Mouse (Mus musculus) lung, postnatal 0 days (tissue): Measurements from ENCODE around the gene Duoxa2. TPM values are rescaled to one million over a fixed set of nuclear protein-coding genes. Genes with fewer than 3 reads are reported as not detected.

Source experiments
- ATAC-seq: fragments of 200-750 bp; cut with Nextera tagmentation; 2 replicates; pipeline ENCODE4 v1.8.0; 2017; ENCODE audit warnings: moderate library complexity
- DNase-seq: peaks from one replicate; pipeline ENCODE4 v3.0.0-alpha.2; 2016; ENCODE audit warnings: low spot score
- H3K27ac ChIP-seq: fragments of 300-500 bp; sonication (generic); 2 replicates; pipeline ENCODE4 v1.5.1; 2014; ENCODE audit warnings: antibody characterized with exemption, mild to moderate bottlenecking, low read length, mixed read lengths
- H3K27me3 ChIP-seq: fragments of 300-500 bp; sonication (generic); replicated peaks from 2 replicates; pipeline ENCODE4 v1.6.1; 2014; ENCODE audit warnings: low read length, mixed read lengths; ENCODE audit not compliant: insufficient read depth
- H3K36me3 ChIP-seq: fragments of 300-500 bp; sonication (generic); 2 replicates; pipeline ENCODE4 v1.6.1; 2014; ENCODE audit warnings: low read length, mixed read lengths; ENCODE audit not compliant: insufficient read depth
- H3K4me1 ChIP-seq: fragments of 300-500 bp; sonication (generic); 2 replicates; pipeline ENCODE4 v1.6.1; 2014; ENCODE audit warnings: antibody characterized with exemption, low read depth, low read length, mixed read lengths; ENCODE audit not compliant: insufficient read depth
- H3K4me2 ChIP-seq: fragments of 300-500 bp; sonication (generic); replicated peaks from 2 replicates; pipeline ENCODE4 v1.6.1; 2014; ENCODE audit warnings: low read depth, mild to moderate bottlenecking, low read length, moderate library complexity, mixed read lengths
- H3K4me3 ChIP-seq: fragments of 300-500 bp; sonication (generic); 2 replicates; pipeline ENCODE4 v1.5.1; 2014; ENCODE audit warnings: low read depth, low read length
- H3K9ac ChIP-seq: fragments of 300-500 bp; sonication (generic); replicated peaks from 2 replicates; pipeline ENCODE4 v1.6.1; 2014; ENCODE audit warnings: low read depth, mild to moderate bottlenecking
- H3K9me3 ChIP-seq: fragments of 300-500 bp; sonication (generic); 2 replicates; pipeline ENCODE4 v1.6.1; 2016; ENCODE audit warnings: low read length, mixed read lengths
- CTCF ChIP-seq: IDR thresholded peaks from 2 replicates; pipeline ENCODE4 v1.5.1; 2016; ENCODE audit warnings: antibody characterized with exemption, mild to moderate bottlenecking
- EP300 ChIP-seq: IDR thresholded peaks from 2 replicates; pipeline ENCODE4 v1.6.1; 2016; ENCODE audit warnings: antibody characterized with exemption, mild to moderate bottlenecking, control low read depth
- WGBS: fragments of 180-500 bp; shearing (Covaris S2); extraction: QIAGEN DNeasy Blood & Tissue Kit; methylation state at CpG from one replicate; pipeline ENCODE4 v1.1.7; 2014; 5-methylcytosine and 5-hydroxymethylcytosine counted together
- polyA plus RNA-seq: library from polyadenylated mRNA; unstranded; fragments of >200 nt; fragmentation: Nextera tagmentation; extraction: Ambion mirVana; gene quantifications from 2 replicates; pipeline ENCODE4 v1.2.1, GENCODE M21; 2015

Gene Duoxa2
- polyA plus RNA-seq, 1 experiment from 2014 or later, result 0.07 TPM

DNA sequence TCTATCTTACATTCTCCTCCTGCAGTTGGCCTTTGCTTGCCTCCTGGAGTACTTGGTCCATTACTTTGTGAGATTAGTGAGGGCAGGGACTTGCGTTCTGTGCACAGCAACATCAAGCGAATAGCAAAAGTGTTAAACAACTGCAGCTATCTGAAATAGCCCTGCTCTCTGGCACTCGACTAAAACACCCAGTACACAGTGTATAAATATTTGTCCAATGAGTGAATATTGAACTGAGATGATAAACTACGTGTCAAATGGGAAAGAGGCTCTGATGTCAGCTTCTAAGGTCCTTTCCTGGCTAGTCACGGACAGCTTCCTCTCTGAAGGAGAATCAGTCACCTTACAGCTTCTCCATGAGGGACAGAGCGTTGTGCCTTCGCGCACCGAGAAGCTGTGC is 14.6 kb upstream of the Duoxa2 start:
- no peak for ATAC-seq
- no peak overlapping the region for H3K4me3 ChIP-seq
- H3K4me1 ChIP-seq, result no peaks in the 10 kb centered on the region
- H3K36me3 ChIP-seq, result no peaks in the 10 kb centered on the region
- no peaks in the 10 kb centered on the region for H3K27me3 ChIP-seq
- no peak overlapping the region for H3K27ac ChIP-seq
- TF ChIP-seq EP300 (no peak), CTCF (no peak)
- WGBS, result 48% methylated on average over 9 of the region's 9 CpGs
- no peaks in the 10 kb centered on the region for H3K9me3 ChIP-seq
- H3K9ac ChIP-seq, result no peak overlapping the region
- DNase-seq, result no peak
- H3K4me2 ChIP-seq, result no peak overlapping the region

DNA sequence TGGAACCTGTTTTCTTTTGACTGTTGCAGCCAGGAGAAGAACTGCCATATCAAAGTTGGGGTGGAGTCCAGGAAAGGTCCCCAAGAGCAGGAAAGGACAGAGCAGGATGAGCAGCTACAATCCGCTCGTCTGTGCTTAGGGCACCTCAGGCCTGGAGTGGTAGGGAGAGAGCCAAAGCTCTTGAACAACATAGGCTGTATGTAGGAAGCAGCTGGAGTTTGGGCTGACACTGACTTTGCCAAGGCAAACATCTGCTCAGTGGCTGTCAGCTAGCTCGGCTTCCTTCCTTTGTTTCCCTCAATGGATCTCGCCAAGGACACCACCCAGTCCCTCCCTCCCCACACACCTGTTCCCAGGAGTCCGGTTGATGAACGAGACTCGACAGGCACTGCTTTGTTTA is 12.6 kb upstream of the Duoxa2 start:
- no peaks in the 10 kb centered on the region for H3K4me1 ChIP-seq
- DNase-seq (no peak), ATAC-seq (0 out of 2 replicates have a peak, but pooled peaks have one; percentile 6)
- H3K27ac ChIP-seq, result no peak overlapping the region
- TF ChIP-seq EP300, result no peak
- no peak for TF ChIP-seq CTCF
- no peak overlapping the region for H3K4me3 ChIP-seq
- H3K9me3 ChIP-seq, result no peaks in the 10 kb centered on the region
- H3K4me2 ChIP-seq, result no peak overlapping the region
- no peak overlapping the region for H3K9ac ChIP-seq
- H3K27me3 ChIP-seq, result no peaks in the 10 kb centered on the region
- WGBS, result 29% methylated on average over 7 of the region's 7 CpGs
- H3K36me3 ChIP-seq, result no peaks in the 10 kb centered on the region

DNA sequence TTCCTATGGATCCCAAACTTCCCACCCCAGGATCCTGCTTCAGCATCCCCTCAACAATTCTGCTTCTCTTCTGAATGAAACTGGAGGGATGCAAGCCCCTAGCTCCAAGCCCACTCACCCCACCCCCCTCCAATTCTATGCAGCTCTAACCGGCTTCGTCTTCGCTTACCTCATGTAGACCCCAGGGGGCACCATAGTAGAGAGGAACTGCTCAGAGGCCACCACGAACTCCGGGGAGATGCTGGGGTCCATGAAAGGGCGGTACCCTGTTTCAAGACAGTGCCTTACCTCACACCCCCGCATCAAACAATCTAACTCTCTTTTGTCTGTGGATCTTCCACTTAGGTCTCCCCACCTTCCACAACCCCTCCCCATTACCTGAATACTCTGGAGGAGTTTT is 3.8 kb upstream of the Duoxa2 start:
- Histone ChIP-seq H3K27ac (no peak overlapping the region), H3K9ac (no peak overlapping the region), H3K27me3 (peaks cover 42% of the 10 kb centered on the region), H3K4me2 (no peak overlapping the region), H3K9me3 (no peaks in the 10 kb centered on the region), H3K36me3 (no peaks in the 10 kb centered on the region), H3K4me1 (peaks cover 5% of the 10 kb centered on the region; the same call in 1 of the 2 replicates), H3K4me3 (no peak overlapping the region)
- WGBS, result 8% methylated on average over 7 of the region's 7 CpGs
- DNase-seq (no peak), ATAC-seq (no peak)
- TF ChIP-seq CTCF (no peak), EP300 (no peak)

DNA sequence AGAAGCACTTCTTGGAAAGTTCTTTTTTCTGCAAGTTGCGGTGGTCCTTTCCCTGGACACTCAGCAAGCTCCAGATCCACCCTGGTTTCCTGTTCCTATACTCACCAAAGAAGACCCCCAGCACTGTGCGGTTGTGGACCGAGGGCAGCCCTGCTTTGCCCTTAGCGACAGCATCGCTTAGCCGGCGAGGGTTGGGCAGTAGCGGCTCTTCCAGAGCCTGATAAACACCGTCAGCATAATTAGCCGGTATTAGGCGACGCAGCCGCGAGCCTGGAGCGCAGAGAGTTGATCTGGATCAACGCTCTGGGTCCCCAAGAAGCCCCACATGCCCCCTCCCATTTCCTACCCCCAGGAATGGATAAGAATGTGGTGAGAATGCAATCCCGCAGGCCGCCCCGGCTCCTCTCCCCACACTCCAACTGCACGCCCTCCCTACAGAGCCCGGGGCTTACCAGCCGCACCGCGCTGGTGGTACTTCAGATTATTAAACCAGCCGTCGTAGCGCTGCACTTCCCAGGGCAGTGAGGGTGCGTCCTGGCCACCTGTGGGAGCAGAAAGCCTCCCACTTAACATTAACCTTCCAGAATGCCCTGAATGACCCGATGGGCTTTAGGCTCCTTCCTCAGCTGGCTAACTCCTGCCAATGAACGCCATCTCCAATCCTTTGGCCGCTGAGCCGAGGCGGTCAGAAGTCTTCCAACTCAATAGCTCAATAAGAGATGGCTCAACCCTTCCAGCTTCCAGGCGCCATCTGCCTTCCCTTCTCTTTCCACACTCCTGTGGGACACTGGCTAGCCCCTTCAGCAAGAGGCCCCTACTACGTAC is 1.2 kb upstream of the Duoxa2 start:
- Histone ChIP-seq H3K9me3 (no peaks in the 10 kb centered on the region), H3K4me1 (peaks cover 11% of the 10 kb centered on the region; the same call in 1 of the 2 replicates), H3K9ac (no peak overlapping the region), H3K4me3 (no peak overlapping the region; the same call in 1 of the 2 replicates), H3K27me3 (peaks cover 66% of the 10 kb centered on the region), H3K36me3 (no peaks in the 10 kb centered on the region), H3K4me2 (no peak overlapping the region), H3K27ac (no peak overlapping the region)
- ATAC-seq, result no peak
- no peak for DNase-seq
- WGBS, result 3% methylated on average over 35 of the region's 35 CpGs
- TF ChIP-seq CTCF (no peak), EP300 (no peak)

DNA sequence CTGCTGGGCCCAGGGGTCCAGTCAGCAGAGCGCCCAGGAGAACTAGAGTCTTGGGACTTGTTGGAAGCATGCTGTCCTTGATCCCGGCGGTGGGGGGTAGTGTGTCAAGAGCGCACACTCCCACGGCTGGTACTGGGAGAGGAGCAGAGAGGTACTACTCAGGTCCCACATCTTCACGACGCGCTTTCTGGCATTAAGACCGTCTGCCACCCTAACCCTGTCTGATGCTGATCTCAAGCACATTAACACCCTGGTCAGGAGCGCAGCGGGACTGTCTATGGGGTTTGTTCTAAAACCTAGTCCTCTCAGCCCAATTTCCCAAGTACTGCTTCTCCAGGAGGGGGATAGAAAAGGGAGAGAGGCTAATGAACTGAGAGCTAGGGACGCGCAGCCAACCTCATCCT is 602 bp upstream of the Duoxa2 start, which contains the start of gene Duox2:
TSS of gene Duox2 (minus strand) at position 354 of the 404 bp plus-strand sequence.
- Histone ChIP-seq H3K36me3 (no peaks in the 10 kb centered on the region), H3K9me3 (no peaks in the 10 kb centered on the region), H3K4me1 (peaks cover 11% of the 10 kb centered on the region; the same call in 1 of the 2 replicates), H3K27me3 (peaks cover 66% of the 10 kb centered on the region), H3K4me2 (peak within 1 kb of the TSS; percentile 45), H3K9ac (no peak within 1 kb of the TSS), H3K27ac (no peak within 1 kb of the TSS), H3K4me3 (peak within 1 kb of the TSS; percentile 17; the same call in 1 of the 2 replicates)
- DNase-seq (no peak), ATAC-seq (no peak)
- 4% methylated on average over 13 of the region's 13 CpGs for WGBS
- TF ChIP-seq CTCF, result no peak
- TF ChIP-seq EP300, result no peak

DNA sequence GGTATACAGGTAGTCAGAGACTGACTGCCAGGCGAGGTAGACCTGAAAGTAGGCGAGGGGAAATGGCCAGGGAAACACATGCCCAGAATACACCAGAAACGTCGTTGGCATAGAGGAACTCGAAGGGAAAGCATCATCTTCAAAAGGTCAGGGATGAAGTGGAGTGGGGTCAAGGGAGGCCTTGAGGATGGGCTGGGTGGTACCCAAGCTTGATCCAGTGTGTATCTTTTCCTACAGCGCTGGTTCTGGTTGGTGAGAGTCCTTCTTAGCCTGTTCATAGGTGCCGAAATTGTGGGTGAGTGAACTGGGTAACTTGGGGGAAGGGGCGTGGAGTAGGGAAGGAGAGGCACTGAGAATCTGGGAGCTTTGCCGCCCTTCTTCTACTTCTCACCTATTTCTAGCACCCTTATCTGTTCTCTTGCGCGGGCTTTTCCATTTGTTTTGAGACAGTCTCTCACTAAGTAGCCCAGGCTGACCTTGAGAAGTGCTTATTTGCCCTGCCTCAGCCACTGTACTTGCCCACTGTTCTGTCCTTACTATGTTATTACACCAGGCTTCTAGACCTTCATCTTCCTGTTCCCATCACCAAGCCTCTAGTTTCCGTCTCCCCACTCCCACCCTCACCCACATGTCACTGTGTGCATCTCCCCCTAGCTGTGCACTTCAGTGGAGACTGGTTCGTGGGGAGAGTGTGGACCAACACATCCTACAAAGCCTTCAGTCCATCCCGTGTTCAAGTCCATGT is 1.4 kb downstream of the Duoxa2 start:
- Histone ChIP-seq H3K4me3 (no peak overlapping the region), H3K4me2 (no peak overlapping the region), H3K27ac (no peak overlapping the region), H3K9me3 (no peaks in the 10 kb centered on the region), H3K9ac (no peak overlapping the region), H3K36me3 (no peaks in the 10 kb centered on the region), H3K27me3 (peaks cover 58% of the 10 kb centered on the region), H3K4me1 (peaks cover 11% of the 10 kb centered on the region; the same call in 1 of the 2 replicates)
- no peak for DNase-seq
- no peak for ATAC-seq
- WGBS, result 23% methylated on average over 14 of the region's 14 CpGs
- TF ChIP-seq CTCF, result no peak
- TF ChIP-seq EP300, result no peak
